Mouse (Mus musculus) granulocyte monocyte progenitor cell, adult 5-6 weeks (primary cell): ENCODE results near the gene Slc25a48. TPM values are rescaled to one million over a fixed set of nuclear protein-coding genes. Genes with fewer than 3 reads are reported as not detected.

Source experiments
- ATAC-seq: replicated peaks from 2 replicates; pipeline ENCODE4 v1.8.0; 2016; ENCODE audit warnings: mild to moderate bottlenecking, moderate TSS enrichment, inconsistent platforms; ENCODE audit not compliant: poor library complexity, severe bottlenecking
- total RNA-seq, 2 experiments: library from RNA; stranded (forward) in 1 of 2; stranded (reverse) in 1 of 2; fragments of 200-712, 200-1000 nt in 1 of 2; fragments of >200 nt in 1 of 2; fragmentation: Nextera tagmentation in 1 of 2; gene quantifications; 2 replicates each; pipeline ENCODE4 v1.2.3; 2014 to 2017

Gene Slc25a48
- total RNA-seq, 2 experiments from 2014 or later: not detected

GRCm38 (mm10) chr13:56444996-56445395 is 6.8 kb downstream of the Slc25a48 start:
- no peak for ATAC-seq

- no peak for ATAC-seq
Measured at GRCm38 (mm10) chr13:56449239-56450030, 11.3 kb downstream of the Slc25a48 start.

GRCm38 (mm10) chr13:56450035-56450434 is 11.9 kb downstream of the Slc25a48 start:
- ATAC-seq: no peak

- ATAC-seq: no peak
Measured at GRCm38 (mm10) chr13:56458001-56458400, 19.8 kb downstream of the Slc25a48 start.

GRCm38 (mm10) chr13:56461460-56461859 is 23.3 kb downstream of the Slc25a48 start:
- ATAC-seq: no peak

GRCm38 (mm10) chr13:56462791-56463190 is 24.6 kb downstream of the Slc25a48 start:
- no peak for ATAC-seq

GRCm38 (mm10) chr13:56463261-56463660 is 25.1 kb downstream of the Slc25a48 start:
- ATAC-seq: no peak

- ATAC-seq: no peak
Measured at GRCm38 (mm10) chr13:56463750-56464149, 25.6 kb downstream of the Slc25a48 start.

- ATAC-seq: no peak
Measured at GRCm38 (mm10) chr13:56467786-56468185, 29.6 kb downstream of the Slc25a48 start.

GRCm38 (mm10) chr13:56468536-56468935 is 30.4 kb downstream of the Slc25a48 start:
- ATAC-seq: no peak

- ATAC-seq: no peak
Measured at GRCm38 (mm10) chr13:56471211-56471610, 33.1 kb downstream of the Slc25a48 start.

GRCm38 (mm10) chr13:56471951-56472350 is 33.8 kb downstream of the Slc25a48 start:
- no peak for ATAC-seq

- ATAC-seq: no peak
Measured at GRCm38 (mm10) chr13:56472661-56473060, 34.5 kb downstream of the Slc25a48 start.

- peak; percentile 65 for ATAC-seq
Measured at GRCm38 (mm10) chr13:56475363-56475762, 37.2 kb downstream of the Slc25a48 start.

- peak; percentile 80 for ATAC-seq
Measured at GRCm38 (mm10) chr13:56476790-56477189, 38.6 kb downstream of the Slc25a48 start.

GRCm38 (mm10) chr13:56477271-56477670 is 39.1 kb downstream of the Slc25a48 start:
- peak; percentile 68 for ATAC-seq

GRCm38 (mm10) chr13:56478027-56478426 is 39.9 kb downstream of the Slc25a48 start:
- ATAC-seq: no peak

- ATAC-seq: no peak
Measured at GRCm38 (mm10) chr13:56482146-56482545, 44.0 kb downstream of the Slc25a48 start, which contains the start of gene Il9. Gene Il9, minus strand, starts transcription at chr13:56482246.

GRCm38 (mm10) chr13:56488012-56488411 is 49.9 kb downstream of the Slc25a48 start:
- no peak for ATAC-seq

- no peak for ATAC-seq
Measured at GRCm38 (mm10) chr13:56494440-56494839, 56.3 kb downstream of the Slc25a48 start.

- ATAC-seq: no peak
Measured at GRCm38 (mm10) chr13:56500132-56500531, 62.0 kb downstream of the Slc25a48 start.

GRCm38 (mm10) chr13:56500636-56501035 is 62.5 kb downstream of the Slc25a48 start:
- no peak for ATAC-seq
